22 mouse cellular contexts compared by ENCODE assay signal in genomic region chr14:27118546-27118945, GRCm38 (mm10).
"Had no signal": no experiment of that assay in that cellular context is flagged by ENCODE, and none has a peak within 500 bp of the region (broad histone marks: within the 10 kb centered on the region; RNA-seq: fewer than 3 reads in every experiment).

No protein-coding gene starts in this region.

- H3K4me3 ChIP-seq: left cerebral cortex, adult 2 months; liver, embryonic 12.5 days; liver, embryonic 15.5 days; lung, embryonic 15.5 days; megakaryocyte, embryonic 14.5 days; midbrain, embryonic 10.5 days; neural tube, embryonic 12.5 days; neural tube, embryonic 15.5 days; stomach, embryonic 15.5 days had no signal

- H3K4me1 ChIP-seq: liver, embryonic 12.5 days; liver, embryonic 15.5 days; stomach, embryonic 15.5 days had no signal

- H3K9me3 ChIP-seq: liver, embryonic 12.5 days; liver, embryonic 15.5 days; lung, embryonic 15.5 days; midbrain, embryonic 10.5 days; neural tube, embryonic 12.5 days; neural tube, embryonic 15.5 days; stomach, embryonic 15.5 days had no signal

- DNase-seq: layer of hippocampus, postnatal 36 days; lung, adult 18-20 months; lung, postnatal 10 days; lung, postnatal 36 days; midbrain, embryonic 14.5 days; right cerebral cortex, adult 18-20 months; right cerebral cortex, postnatal 14 days; right cerebral cortex, postnatal 4 days; spleen, adult 18-20 months; thymus, postnatal 36 days had no signal

- H3K4me2 ChIP-seq: liver, embryonic 12.5 days; liver, embryonic 15.5 days; lung, embryonic 15.5 days; neural tube, embryonic 12.5 days; neural tube, embryonic 15.5 days; stomach, embryonic 15.5 days had no signal

- H3K9ac ChIP-seq: liver, embryonic 12.5 days; liver, embryonic 15.5 days; lung, embryonic 15.5 days; neural tube, embryonic 12.5 days; neural tube, embryonic 15.5 days; stomach, embryonic 15.5 days had no signal

- H3K36me3 ChIP-seq: liver, embryonic 12.5 days; liver, embryonic 15.5 days; lung, embryonic 15.5 days; midbrain, embryonic 10.5 days; neural tube, embryonic 12.5 days; neural tube, embryonic 15.5 days; stomach, embryonic 15.5 days had no signal

- ATAC-seq: hindbrain, postnatal 0 days; inflammation-experienced regulatory T-cells, adult 6 months; intestine, embryonic 16.5 days; liver, embryonic 12.5 days had no signal

- H3K27ac ChIP-seq: hindbrain, postnatal 0 days; left cerebral cortex, adult 2 months; liver, embryonic 12.5 days; liver, embryonic 15.5 days; lung, embryonic 15.5 days; midbrain, embryonic 10.5 days; neural tube, embryonic 12.5 days; neural tube, embryonic 15.5 days; stomach, embryonic 15.5 days had no signal
